In genomic region chr19:25607461-25608205, GRCm38 (mm10) we compare ENCODE assay signal across 23 mouse cellular contexts. TPM values are rescaled to one million over a fixed set of nuclear protein-coding genes. Genes with fewer than 3 reads are reported as not detected.
A peak's percentile ranks its signal among the peaks of the same experiment; 100 is the strongest.
DNase-seq lines count a peak whose midpoint lies in the region; ATAC-seq and TF ChIP-seq lines count a peak whose summit lies in the region.
"Had no signal": no experiment of that assay in that cellular context is flagged by ENCODE, and none has a peak within 500 bp of the region (broad histone marks: within the 10 kb centered on the region; RNA-seq: fewer than 3 reads in every experiment).

No protein-coding gene starts in this region.

- no peak overlapping the region for H3K27ac ChIP-seq in midbrain, embryonic 10.5 days (replicated peaks)
- H3K27ac ChIP-seq in midbrain, postnatal 0 days (ENCODE audit: low read depth, low read length), result no peak overlapping the region
- H3K27ac ChIP-seq in embryonic facial prominence, embryonic 10.5 days (replicated peaks), result no peak overlapping the region
- H3K27ac ChIP-seq in forebrain, embryonic 11.5 days (ENCODE audit: low read depth, low read length), result peak overlapping the region; percentile 82
- H3K27ac ChIP-seq in limb, embryonic 14.5 days (replicated peaks; ENCODE audit: low read depth, low read length), result no peak overlapping the region
- no peak overlapping the region for H3K27ac ChIP-seq in intestine, embryonic 16.5 days (ENCODE audit: low read length)
- H3K27ac ChIP-seq: heart, embryonic 13.5 days; liver, embryonic 13.5 days; stomach, embryonic 15.5 days had no signal

- no peak for TF ChIP-seq CTCF in midbrain, postnatal 0 days (IDR thresholded peaks at IDR 0.05)

- WGBS in midbrain, embryonic 10.5 days, result under 1% methylated on average over 21 of the region's 21 CpGs
- under 1% methylated on average over 21 of the region's 21 CpGs for WGBS in midbrain, postnatal 0 days
- under 1% methylated on average over 21 of the region's 21 CpGs for WGBS in embryonic facial prominence, embryonic 10.5 days
- WGBS in forebrain, embryonic 11.5 days, result under 1% methylated on average over 21 of the region's 21 CpGs
- WGBS in limb, embryonic 14.5 days, result under 1% methylated on average over 21 of the region's 21 CpGs
- 1% methylated on average over 21 of the region's 21 CpGs for WGBS in intestine, embryonic 16.5 days

- no peak for TF ChIP-seq POLR2A in limb, embryonic 14.5 days (IDR thresholded peaks at IDR 0.05; ENCODE audit: borderline replicate concordance, extremely low read depth, insufficient read depth, insufficient read length)

- no peaks in the 10 kb centered on the region for H3K9me3 ChIP-seq in midbrain, embryonic 10.5 days (replicated peaks)
- no peaks in the 10 kb centered on the region for H3K9me3 ChIP-seq in midbrain, postnatal 0 days (ENCODE audit: low read length)
- H3K9me3 ChIP-seq in embryonic facial prominence, embryonic 10.5 days, result no peaks in the 10 kb centered on the region
- H3K9me3 ChIP-seq in forebrain, embryonic 11.5 days (ENCODE audit: control insufficient read depth, low read length), result no peaks in the 10 kb centered on the region
- no peaks in the 10 kb centered on the region for H3K9me3 ChIP-seq in limb, embryonic 14.5 days (ENCODE audit: control insufficient read depth, low read length)
- no peaks in the 10 kb centered on the region for H3K9me3 ChIP-seq in intestine, embryonic 16.5 days (ENCODE audit: control insufficient read depth, low read length)
- H3K9me3 ChIP-seq: heart, embryonic 13.5 days; liver, embryonic 13.5 days; stomach, embryonic 15.5 days had no signal

- no peak overlapping the region for H3K4me3 ChIP-seq in midbrain, embryonic 10.5 days
- no peak overlapping the region for H3K4me3 ChIP-seq in midbrain, postnatal 0 days (ENCODE audit: low read depth, low read length)
- no peak overlapping the region for H3K4me3 ChIP-seq in embryonic facial prominence, embryonic 10.5 days
- no peak overlapping the region for H3K4me3 ChIP-seq in forebrain, embryonic 11.5 days (ENCODE audit: low read depth, low read length)
- H3K4me3 ChIP-seq in limb, embryonic 14.5 days (replicated peaks; ENCODE audit: low read length), result no peak overlapping the region
- no peak overlapping the region for H3K4me3 ChIP-seq in intestine, embryonic 16.5 days (ENCODE audit: low read length)
- H3K4me3 ChIP-seq: heart, embryonic 13.5 days; liver, embryonic 13.5 days; myocyte; stomach, embryonic 15.5 days had no signal

- H3K36me3 ChIP-seq in midbrain, embryonic 10.5 days, result no peaks in the 10 kb centered on the region
- no peaks in the 10 kb centered on the region for H3K36me3 ChIP-seq in midbrain, postnatal 0 days (ENCODE audit: insufficient read depth, low read length)
- H3K36me3 ChIP-seq in embryonic facial prominence, embryonic 10.5 days (replicated peaks), result no peaks in the 10 kb centered on the region
- H3K36me3 ChIP-seq in forebrain, embryonic 11.5 days (ENCODE audit: control insufficient read depth, insufficient read depth, low read length), result no peaks in the 10 kb centered on the region
- no peaks in the 10 kb centered on the region for H3K36me3 ChIP-seq in limb, embryonic 14.5 days (ENCODE audit: control insufficient read depth, insufficient read depth, low read length)
- H3K36me3 ChIP-seq in intestine, embryonic 16.5 days (ENCODE audit: control insufficient read depth, insufficient read depth, low read length), result no peaks in the 10 kb centered on the region
- H3K36me3 ChIP-seq: heart, embryonic 13.5 days; liver, embryonic 13.5 days; stomach, embryonic 15.5 days had no signal

- H3K4me1 ChIP-seq in midbrain, embryonic 10.5 days, result peaks cover 81% of the 10 kb centered on the region
- H3K4me1 ChIP-seq in midbrain, postnatal 0 days (ENCODE audit: insufficient read depth, low read length), result peaks cover 5% of the 10 kb centered on the region; the same call in 1 of the 2 replicates
- H3K4me1 ChIP-seq in embryonic facial prominence, embryonic 10.5 days, result peaks cover 38% of the 10 kb centered on the region
- peaks cover 27% of the 10 kb centered on the region for H3K4me1 ChIP-seq in forebrain, embryonic 11.5 days (replicated peaks; ENCODE audit: control insufficient read depth, insufficient read depth, low read length)
- peaks cover 22% of the 10 kb centered on the region for H3K4me1 ChIP-seq in limb, embryonic 14.5 days (ENCODE audit: control insufficient read depth, insufficient read depth, low read length)
- H3K4me1 ChIP-seq in intestine, embryonic 16.5 days (ENCODE audit: control insufficient read depth, insufficient read depth, low read length), result peaks cover 23% of the 10 kb centered on the region

- ATAC-seq in midbrain, postnatal 0 days (ENCODE audit: low FRiP score), result no peak
- peak; percentile 68 for ATAC-seq in forebrain, embryonic 11.5 days (replicated peaks; ENCODE audit: low FRiP score)
- no peak for ATAC-seq in limb, embryonic 14.5 days (ENCODE audit: low FRiP score, low read depth)
- no peak for ATAC-seq in intestine, embryonic 16.5 days
- ATAC-seq: activated CD4-positive, CD25-positive, alpha-beta regulatory T cell, adult 4 months; inflammation-experienced regulatory T-cells, adult 6 months; Patski had no signal

- H3K27me3 ChIP-seq in midbrain, embryonic 10.5 days (ENCODE audit: low read depth, poor library complexity, severe bottlenecking), result peaks cover 100% of the 10 kb centered on the region
- peaks cover 67% of the 10 kb centered on the region for H3K27me3 ChIP-seq in midbrain, postnatal 0 days (ENCODE audit: insufficient read depth, low read length)
- H3K27me3 ChIP-seq in embryonic facial prominence, embryonic 10.5 days (replicated peaks; ENCODE audit: low read depth, poor library complexity, severe bottlenecking), result peaks cover 100% of the 10 kb centered on the region
- peaks cover 66% of the 10 kb centered on the region for H3K27me3 ChIP-seq in forebrain, embryonic 11.5 days (ENCODE audit: control insufficient read depth, insufficient read depth, low read length)
- peaks cover 95% of the 10 kb centered on the region for H3K27me3 ChIP-seq in limb, embryonic 14.5 days (ENCODE audit: control insufficient read depth, insufficient read depth, low read length)
- peaks cover 86% of the 10 kb centered on the region for H3K27me3 ChIP-seq in intestine, embryonic 16.5 days (replicated peaks; ENCODE audit: control insufficient read depth, insufficient read depth, low read length)

- H3K9ac ChIP-seq in midbrain, postnatal 0 days (replicated peaks; ENCODE audit: low read length, poor library complexity, severe bottlenecking), result no peak overlapping the region
- no peak overlapping the region for H3K9ac ChIP-seq in forebrain, embryonic 11.5 days (ENCODE audit: low read length)
- no peak overlapping the region for H3K9ac ChIP-seq in limb, embryonic 14.5 days (ENCODE audit: low read depth, low read length, severe bottlenecking)
- H3K9ac ChIP-seq in intestine, embryonic 16.5 days (ENCODE audit: low read depth, low read length), result no peak overlapping the region
- H3K9ac ChIP-seq: heart, embryonic 13.5 days; liver, embryonic 13.5 days; stomach, embryonic 15.5 days had no signal

- no peak overlapping the region for H3K4me2 ChIP-seq in midbrain, postnatal 0 days (ENCODE audit: low read depth, low read length, poor library complexity, severe bottlenecking)
- peak overlapping the region; percentile 53; the same call in 1 of the 2 replicates for H3K4me2 ChIP-seq in forebrain, embryonic 11.5 days (ENCODE audit: low read depth, low read length, severe bottlenecking)
- H3K4me2 ChIP-seq in limb, embryonic 14.5 days (replicated peaks; ENCODE audit: low read depth, low read length, severe bottlenecking), result no peak overlapping the region
- no peak overlapping the region for H3K4me2 ChIP-seq in intestine, embryonic 16.5 days (ENCODE audit: low read depth, low read length)
- H3K4me2 ChIP-seq: heart, embryonic 13.5 days; liver, embryonic 13.5 days; stomach, embryonic 15.5 days had no signal

- DNase-seq in midbrain, embryonic 10.5 days (ENCODE audit: low spot score), result peak; percentile 58
- no peak for DNase-seq in midbrain, postnatal 0 days (ENCODE audit: low spot score)
- peak; percentile 48 for DNase-seq in embryonic facial prominence, embryonic 10.5 days (ENCODE audit: low spot score)
- peak; percentile 80 for DNase-seq in forebrain, embryonic 11.5 days (ENCODE audit: low spot score)
- peak; percentile 57 for DNase-seq in limb, embryonic 14.5 days (ENCODE audit: low spot score)
- no peak for DNase-seq in thymus, postnatal 10 days (ENCODE audit: low spot score in 2 of 2)
- DNase-seq: adrenal gland, postnatal 14 days; cerebellum, adult 9-10 months; heart, postnatal 4 days; kidney, adult 9 months; kidney, postnatal 36 days; layer of hippocampus, adult 9-11 months; liver, embryonic 13.5 days; thymus, postnatal 25 days had no signal

RNA-seq across cellular contexts. Expression of gene Dmrt3, which starts 2.5 kb away (rescaled TPM):
- 0.39 and 2.1 TPM in 2 replicates for polyA plus RNA-seq in midbrain, embryonic 10.5 days (2016; fragmentation: Nextera tagmentation; extraction: Ambion mirVana)
- 0.93 TPM in 1 of 2 replicates, not detected in the other for total RNA-seq in midbrain, postnatal 0 days (2014; rRNA removed)
- 0.06 TPM in 1 of 2 replicates, not detected in the other for polyA plus RNA-seq in midbrain, postnatal 0 days (2015; fragmentation: Nextera tagmentation; extraction: Ambion mirVana)
- polyA plus RNA-seq in embryonic facial prominence, embryonic 10.5 days (2016; fragmentation: Nextera tagmentation; extraction: Ambion mirVana), result 1.7 and 2.1 TPM in 2 replicates
- polyA plus RNA-seq in forebrain, embryonic 11.5 days (2014; fragmentation: Nextera tagmentation; extraction: Ambion mirVana), result 21.8 and 23.8 TPM in 2 replicates
- 0.28 and 0.29 TPM in 2 replicates for polyA plus RNA-seq in limb, embryonic 14.5 days (2012; rRNA removed)
- polyA plus RNA-seq in limb, embryonic 14.5 days (2014; fragmentation: Nextera tagmentation; extraction: Ambion mirVana), result 0.19 and 0.21 TPM in 2 replicates
- 0.15 and 0.20 TPM in 2 replicates for polyA plus RNA-seq in intestine, embryonic 16.5 days (2015; fragmentation: Nextera tagmentation; extraction: Ambion mirVana)
- total RNA-seq: adrenal gland, postnatal 14 days; gastrocnemius, postnatal 4 days; heart, postnatal 4 days; megakaryocyte progenitor cell, adult 5-6 weeks had no signal
- polyA plus RNA-seq: activated CD4-positive, CD25-positive, alpha-beta regulatory T cell, adult 4 months; inflammation-experienced regulatory T-cells, adult 6 months; liver, embryonic 13.5 days; Patski had no signal

Comparison
In these comparisons a context has a peak if more than half of its experiments do, and no peak if none do; other contexts are left out.
1. DNase-seq: peak in midbrain, embryonic 10.5 days (single experiment), embryonic facial prominence, embryonic 10.5 days (single experiment), forebrain, embryonic 11.5 days (single experiment) and limb, embryonic 14.5 days (single experiment); none in midbrain, postnatal 0 days (single experiment) and thymus, postnatal 10 days (0 of 2).